19 mouse cellular contexts compared by ENCODE assay signal in the genomic region with DNA sequence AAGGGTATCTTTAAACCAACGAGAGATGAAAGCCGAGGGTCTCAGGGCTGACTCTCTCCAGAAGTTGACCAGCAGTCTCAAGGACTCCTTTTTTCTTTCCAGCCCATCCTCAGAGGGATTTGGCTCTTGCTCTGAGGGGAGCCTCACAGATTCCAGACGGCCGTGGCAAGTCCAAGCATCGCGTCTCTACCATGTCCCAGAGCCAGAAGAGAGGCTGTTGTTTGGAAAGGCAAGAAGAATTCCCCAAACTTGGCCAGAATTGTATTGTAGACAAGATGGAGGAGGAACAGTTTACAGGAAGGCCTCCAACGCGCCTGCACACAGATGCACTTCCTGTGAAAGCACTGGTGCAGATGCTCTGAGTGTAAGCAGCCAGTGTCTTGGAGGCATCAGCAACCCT. TPM values are rescaled to one million over a fixed set of nuclear protein-coding genes. Genes with fewer than 3 reads are reported as not detected.
DNase-seq lines count a peak whose midpoint lies in the region; ATAC-seq and TF ChIP-seq lines count a peak whose summit lies in the region.
"Had no signal": no experiment of that assay in that cellular context is flagged by ENCODE, and none has a peak within 500 bp of the region (broad histone marks: within the 10 kb centered on the region; RNA-seq: fewer than 3 reads in every experiment).

No protein-coding gene starts in this region.

- TF ChIP-seq EP300 in heart, postnatal 0 days (IDR thresholded peaks at IDR 0.05; ENCODE audit: low read depth) = no peak

- H3K4me2 ChIP-seq in heart, postnatal 0 days (ENCODE audit: low read depth, low read length) = no peak overlapping the region
- H3K4me2 ChIP-seq in stomach, embryonic 16.5 days (ENCODE audit: low read depth, low read length) = no peak overlapping the region
- H3K4me2 ChIP-seq: heart, embryonic 11.5 days; hindbrain, embryonic 13.5 days; liver, embryonic 13.5 days had no signal

- ATAC-seq in CD4-positive, CD25-positive, alpha-beta regulatory T cell, adult 4 months = no peak
- no peak for ATAC-seq in heart, postnatal 0 days (ENCODE audit: insufficient read depth, low read depth)
- ATAC-seq in stomach, embryonic 16.5 days (ENCODE audit: insufficient read depth, low FRiP score) = no peak
- ATAC-seq: forebrain, postnatal 0 days; midbrain, embryonic 16.5 days had no signal

- DNase-seq in CD4-positive, CD25-positive, alpha-beta regulatory T cell, adult 2 months (ENCODE audit: low read depth, low spot score) = peak; percentile 35
- no peak for DNase-seq in heart, postnatal 0 days (ENCODE audit: low spot score)
- DNase-seq in heart, adult 18-20 months = no peak
- peak; percentile 32 to 67 for DNase-seq in lung, postnatal 4 days
- DNase-seq in lung, postnatal 25 days (ENCODE audit: low spot score) = no peak
- DNase-seq: cerebellum, adult 11 months; forebrain, postnatal 0 days; gastrocnemius, postnatal 36 days; heart, postnatal 36 days; liver, embryonic 13.5 days; thymus, postnatal 36 days had no signal

- no peak overlapping the region for H3K4me3 ChIP-seq in heart, postnatal 0 days (ENCODE audit: low read depth, low read length)
- no peak overlapping the region for H3K4me3 ChIP-seq in stomach, embryonic 16.5 days (replicated peaks; ENCODE audit: low read length)
- H3K4me3 ChIP-seq: hindbrain, embryonic 13.5 days; left cerebral cortex, adult 2 months; liver, embryonic 13.5 days had no signal

- no peak for TF ChIP-seq CTCF in heart, postnatal 0 days (IDR thresholded peaks at IDR 0.05; ENCODE audit: low read depth)

- WGBS in heart, postnatal 0 days = 70% methylated on average over 8 of the region's 8 CpGs
- WGBS in stomach, embryonic 16.5 days = 62% methylated on average over 8 of the region's 8 CpGs

- H3K27ac ChIP-seq in heart, postnatal 0 days (ENCODE audit: low read depth) = peak overlapping the region; percentile 41; the same call in 1 of the 2 replicates
- peak overlapping the region; percentile 8 for H3K27ac ChIP-seq in stomach, embryonic 16.5 days (ENCODE audit: low read length)
- H3K27ac ChIP-seq: kidney, postnatal 0 days; left cerebral cortex, adult 2 months; liver, embryonic 13.5 days; macrophage had no signal

- H3K27me3 ChIP-seq in heart, postnatal 0 days (ENCODE audit: control insufficient read depth, insufficient read depth, low read length) = no peaks in the 10 kb centered on the region
- no peaks in the 10 kb centered on the region for H3K27me3 ChIP-seq in stomach, embryonic 16.5 days (ENCODE audit: control insufficient read depth, insufficient read depth, low read length)
- H3K27me3 ChIP-seq: hindbrain, embryonic 13.5 days had no signal

- no peaks in the 10 kb centered on the region for H3K9me3 ChIP-seq in heart, postnatal 0 days (replicated peaks; ENCODE audit: control insufficient read depth, low read length)
- no peaks in the 10 kb centered on the region for H3K9me3 ChIP-seq in stomach, embryonic 16.5 days (replicated peaks; ENCODE audit: control insufficient read depth, low read length)
- H3K9me3 ChIP-seq: hindbrain, embryonic 13.5 days; liver, embryonic 13.5 days had no signal

- H3K9ac ChIP-seq in heart, postnatal 0 days (replicated peaks; ENCODE audit: low read depth, low read length) = no peak overlapping the region
- H3K9ac ChIP-seq in stomach, embryonic 16.5 days (ENCODE audit: low read length) = no peak overlapping the region
- H3K9ac ChIP-seq: forebrain, postnatal 0 days; liver, embryonic 13.5 days had no signal

- peaks cover 12% of the 10 kb centered on the region for H3K4me1 ChIP-seq in heart, postnatal 0 days (ENCODE audit: control insufficient read depth, insufficient read depth)
- H3K4me1 ChIP-seq in stomach, embryonic 16.5 days (ENCODE audit: control insufficient read depth, insufficient read depth, low read length) = peaks cover 5% of the 10 kb centered on the region

- H3K36me3 ChIP-seq in heart, postnatal 0 days (replicated peaks; ENCODE audit: control insufficient read depth, insufficient read depth, low read length) = peaks cover 3% of the 10 kb centered on the region
- no peaks in the 10 kb centered on the region for H3K36me3 ChIP-seq in stomach, embryonic 16.5 days (ENCODE audit: control insufficient read depth, insufficient read depth, low read length)

RNA-seq across cellular contexts. Expression of a gene that starts 13.8 kb away (rescaled TPM):
- polyA plus RNA-seq in CD4-positive, CD25-positive, alpha-beta regulatory T cell, adult 4 months (2017; shearing (Covaris generic)) = not detected
- 11.4 and 38.8 TPM in 2 replicates for total RNA-seq in heart, postnatal 0 days (2014; rRNA removed; ENCODE audit: low replicate concordance)
- 21.1 and 21.6 TPM in 2 replicates for polyA plus RNA-seq in heart, postnatal 0 days (2015; fragmentation: Nextera tagmentation; extraction: Ambion mirVana)
- total RNA-seq in heart, adult 18-20 months (2021) = 10 to 100 TPM; 31.5 to 38.5 TPM
- polyA plus RNA-seq in stomach, embryonic 16.5 days (2015; fragmentation: Nextera tagmentation; extraction: Ambion mirVana) = 19.6 and 24.8 TPM in 2 replicates
- polyA plus RNA-seq: macrophage had no signal

RNA-seq across cellular contexts. Expression of a gene that starts 14.6 kb away (rescaled TPM):
- not detected for polyA plus RNA-seq in CD4-positive, CD25-positive, alpha-beta regulatory T cell, adult 4 months (2017; shearing (Covaris generic))
- total RNA-seq in heart, postnatal 0 days (2014; rRNA removed; ENCODE audit: low replicate concordance) = not detected in 2 replicates
- polyA plus RNA-seq in heart, postnatal 0 days (2015; fragmentation: Nextera tagmentation; extraction: Ambion mirVana) = 2.5 and 2.6 TPM in 2 replicates
- 1 to 10 TPM in 1 of 2 experiments, under 1 TPM in 1; 0.62 to 1.6 TPM for total RNA-seq in heart, adult 18-20 months (2021)
- polyA plus RNA-seq in stomach, embryonic 16.5 days (2015; fragmentation: Nextera tagmentation; extraction: Ambion mirVana) = 1.1 and 1.6 TPM in 2 replicates
- polyA plus RNA-seq: macrophage had no signal

RNA-seq across cellular contexts. Expression of a gene that starts 41.1 kb away (rescaled TPM):
- polyA plus RNA-seq in CD4-positive, CD25-positive, alpha-beta regulatory T cell, adult 4 months (2017; shearing (Covaris generic)) = 1 to 10 TPM; 3.3 to 4.3 TPM
- 19.0 and 25.5 TPM in 2 replicates for total RNA-seq in heart, postnatal 0 days (2014; rRNA removed; ENCODE audit: low replicate concordance)
- 5.8 and 6.1 TPM in 2 replicates for polyA plus RNA-seq in heart, postnatal 0 days (2015; fragmentation: Nextera tagmentation; extraction: Ambion mirVana)
- 10 to 100 TPM; 10.6 to 11.5 TPM for total RNA-seq in heart, adult 18-20 months (2021)
- polyA plus RNA-seq in stomach, embryonic 16.5 days (2015; fragmentation: Nextera tagmentation; extraction: Ambion mirVana) = 8.2 and 9.3 TPM in 2 replicates

Comparison
In these comparisons a context has a peak if more than half of its experiments do, and no peak if none do; other contexts are left out.
1. DNase-seq: peak in CD4-positive, CD25-positive, alpha-beta regulatory T cell, adult 2 months (single experiment) and lung, postnatal 4 days (2 of 2); none in heart, postnatal 0 days (single experiment), heart, adult 18-20 months (0 of 2) and lung, postnatal 25 days (single experiment).
2. RNA of a gene that starts 13.8 kb away (polyA plus RNA-seq): 21.1 to 21.6 TPM in heart, postnatal 0 days and 19.6 to 24.8 TPM in stomach, embryonic 16.5 days; not detected in CD4-positive, CD25-positive, alpha-beta regulatory T cell, adult 4 months; every median in the first group is over 10 times any median in the second.